Mouse (Mus musculus) erythroblast, embryonic 14.5 days (primary cell): Measurements from ENCODE around the gene Plg.

Experiments
- GATA1 ChIP-seq: IDR thresholded peaks from 2 replicates; pipeline ENCODE4 v1.6.1; 2012; ENCODE audit warnings: low read length, inconsistent platforms, mixed read lengths
- TAL1 ChIP-seq: IDR thresholded peaks from 3 replicates; pipeline ENCODE4 v1.6.1; 2012; ENCODE audit warnings: low read length, inconsistent platforms, mixed read lengths

DNA sequence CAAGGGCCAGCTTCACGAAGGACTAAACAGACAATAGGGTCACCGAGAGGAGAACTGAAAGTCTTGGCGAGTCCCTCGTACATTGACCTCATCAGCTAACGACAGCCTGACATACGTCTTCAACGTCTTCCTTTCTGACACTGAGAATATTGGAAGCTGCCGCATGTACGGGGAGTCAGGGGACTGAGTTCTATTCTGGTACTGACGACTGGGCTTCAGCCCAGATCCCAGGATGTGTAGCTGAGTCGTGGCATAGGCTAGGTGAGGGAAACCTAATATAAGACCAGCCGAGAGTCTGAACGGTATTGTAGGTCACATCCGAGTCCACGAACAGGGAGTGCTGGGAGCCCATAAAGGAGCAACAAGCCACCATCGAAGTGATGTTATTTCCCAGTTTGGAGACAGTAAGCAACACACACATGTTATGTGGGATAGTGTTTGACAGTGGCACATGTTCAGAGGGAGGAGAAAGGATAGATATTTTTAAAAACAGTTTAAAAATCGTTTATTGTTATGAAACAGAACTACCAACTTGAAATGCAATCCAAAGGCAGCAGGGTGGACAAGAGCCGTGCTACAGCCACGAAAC, 41.2 kb downstream of the Plg start:
- TF ChIP-seq TAL1 (no peak), GATA1 (no peak)
